Mouse (Mus musculus): ENCODE measurements around the gene Lrig1. TPM values are rescaled to one million over a fixed set of nuclear protein-coding genes. Genes with fewer than 3 reads are reported as not detected.

The Lrig1 gene
- polyA plus RNA-seq (2014; fragmentation: Illumina TruSeq; extraction: RNeasy Lipid Tissue Mini Kit (QIAGEN cat#74804); ENCODE audit: low read depth, low replicate concordance) = 3.1 TPM

GRCm38 (mm10) chr6:94700067-94700491, at the start of gene Lrig1:
TSS of gene Lrig1 (minus strand) at chr6:94700158.

Other genes with a start within 250 kb of the Lrig1 start
- gene Slc25a26, start 199.8 kb downstream of the Lrig1 start, polyA plus RNA-seq (2014; fragmentation: Illumina TruSeq; extraction: RNeasy Lipid Tissue Mini Kit (QIAGEN cat#74804); ENCODE audit: low read depth, low replicate concordance) = 7.5 TPM